Mouse (Mus musculus) brain, embryonic 14.5 days (tissue): ENCODE measurements around the gene Nlrx1.

Experiments used
- CTCF ChIP-seq: fragments of 200-500 bp; IDR thresholded peaks from 2 replicates; pipeline ENCODE4 v1.5.1; 2012; ENCODE audit warnings: inconsistent platforms, mild to moderate bottlenecking, moderate library complexity, borderline replicate concordance; ENCODE audit not compliant: insufficient read depth, insufficient read length; ENCODE audit errors: extremely low read depth
- POLR2A ChIP-seq: fragments of 200-500 bp; IDR thresholded peaks from 2 replicates; pipeline ENCODE4 v1.6.1; 2012; ENCODE audit warnings: mild to moderate bottlenecking, inconsistent platforms, borderline replicate concordance; ENCODE audit not compliant: poor library complexity, insufficient read depth, insufficient read length, severe bottlenecking; ENCODE audit errors: extremely low read depth

DNA sequence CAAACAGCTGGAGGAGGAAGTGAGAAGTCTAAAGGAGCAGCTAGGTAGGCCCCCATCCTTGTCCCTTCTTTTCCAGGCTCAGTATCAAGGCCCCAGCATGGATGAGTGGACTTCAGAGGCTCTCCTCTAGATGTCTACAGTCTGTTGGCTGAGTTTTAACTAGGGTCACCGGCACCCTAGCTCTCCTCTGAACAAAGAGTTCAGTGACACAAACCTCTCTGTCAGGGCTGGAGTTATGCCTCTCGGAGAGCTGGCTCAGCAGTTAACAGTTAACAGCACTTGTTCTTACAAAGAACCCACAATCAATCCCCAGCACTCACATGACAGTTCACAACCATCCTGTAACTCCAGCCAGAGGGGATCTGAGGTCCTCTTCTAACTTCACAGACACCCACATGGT is 24.8 kb downstream of the Nlrx1 start:
- TF ChIP-seq POLR2A (no peak), CTCF (no peak)
